ENCODE assay signal across 11 mouse cellular contexts in genomic region chr8:61873994-61874393, GRCm38 (mm10). TPM values are rescaled to one million over a fixed set of nuclear protein-coding genes. Genes with fewer than 3 reads are reported as not detected.
A peak's percentile ranks its signal among the peaks of the same experiment; 100 is the strongest.
DNase-seq lines count a peak whose midpoint lies in the region; ATAC-seq and TF ChIP-seq lines count a peak whose summit lies in the region.
"Had no signal": no experiment of that assay in that cellular context is flagged by ENCODE, and none has a peak within 500 bp of the region (broad histone marks: within the 10 kb centered on the region; RNA-seq: fewer than 3 reads in every experiment).

No protein-coding gene starts in this region.

- no peak for ATAC-seq in forebrain, postnatal 0 days
- ATAC-seq in forebrain, embryonic 16.5 days: no peak
- ATAC-seq in lung, embryonic 14.5 days (ENCODE audit: insufficient read depth): no peak
- ATAC-seq: inflammation-experienced regulatory T-cells, adult 6 months had no signal

- 42% methylated on average over 9 of the region's 9 CpGs for WGBS in forebrain, postnatal 0 days
- 44% methylated on average over 9 of the region's 9 CpGs for WGBS in forebrain, embryonic 16.5 days
- WGBS in lung, embryonic 14.5 days: 53% methylated on average over 9 of the region's 9 CpGs
- 65% methylated on average over 9 of the region's 9 CpGs for WGBS in lung, adult 2 months
- 60% methylated on average over 9 of the region's 9 CpGs for WGBS in large intestine, adult 2 months

- no peak for TF ChIP-seq POLR2A in lung, adult 2 months (IDR thresholded peaks at IDR 0.05; ENCODE audit: borderline replicate concordance, extremely low read depth, low read depth, low read length)

- no peak overlapping the region for H3K4me3 ChIP-seq in forebrain, postnatal 0 days (ENCODE audit: low read depth, low read length)
- H3K4me3 ChIP-seq in forebrain, embryonic 16.5 days (replicated peaks; ENCODE audit: low read length): no peak overlapping the region
- H3K4me3 ChIP-seq in lung, embryonic 14.5 days (ENCODE audit: low read depth, low read length): no peak overlapping the region
- no peak overlapping the region for H3K4me3 ChIP-seq in lung, adult 2 months (replicated peaks; ENCODE audit: extremely low read depth, low read depth, low read length)
- H3K4me3 ChIP-seq: embryonic facial prominence, embryonic 15.5 days had no signal

- H3K36me3 ChIP-seq in forebrain, postnatal 0 days (ENCODE audit: insufficient read depth): no peaks in the 10 kb centered on the region
- H3K36me3 ChIP-seq in forebrain, embryonic 16.5 days (ENCODE audit: control insufficient read depth, insufficient read depth): no peaks in the 10 kb centered on the region
- no peaks in the 10 kb centered on the region for H3K36me3 ChIP-seq in lung, embryonic 14.5 days (ENCODE audit: insufficient read depth)
- H3K36me3 ChIP-seq: embryonic facial prominence, embryonic 15.5 days had no signal

- 0 out of 2 replicates have a peak, but pooled peaks have one; percentile 4 for TF ChIP-seq CTCF in forebrain, postnatal 0 days (IDR thresholded peaks at IDR 0.05; ENCODE audit: low read depth)
- TF ChIP-seq CTCF in lung, embryonic 14.5 days (IDR thresholded peaks at IDR 0.05; ENCODE audit: low read depth): peak; percentile 29
- TF ChIP-seq CTCF in lung, adult 2 months (IDR thresholded peaks at IDR 0.05; ENCODE audit: insufficient read depth, low read length): no peak

- H3K9me3 ChIP-seq in forebrain, postnatal 0 days (ENCODE audit: low read length): no peaks in the 10 kb centered on the region
- H3K9me3 ChIP-seq in forebrain, embryonic 16.5 days (ENCODE audit: control insufficient read depth, low read length): no peaks in the 10 kb centered on the region
- H3K9me3 ChIP-seq in lung, embryonic 14.5 days (ENCODE audit: low read depth, low read length): no peaks in the 10 kb centered on the region
- H3K9me3 ChIP-seq: embryonic facial prominence, embryonic 15.5 days had no signal

- intact Hi-C loops in left cerebral cortex, postnatal 10 days (cut with DNase I): no loop called here

- no peaks in the 10 kb centered on the region for H3K27me3 ChIP-seq in forebrain, postnatal 0 days (ENCODE audit: insufficient read depth, low read length)
- H3K27me3 ChIP-seq in forebrain, embryonic 16.5 days (replicated peaks; ENCODE audit: control insufficient read depth, insufficient read depth, low read length): no peaks in the 10 kb centered on the region
- H3K27me3 ChIP-seq in lung, embryonic 14.5 days (ENCODE audit: insufficient read depth, low read length): no peaks in the 10 kb centered on the region
- H3K27me3 ChIP-seq: embryonic facial prominence, embryonic 15.5 days had no signal

- no peaks in the 10 kb centered on the region for H3K4me1 ChIP-seq in forebrain, postnatal 0 days (ENCODE audit: insufficient read depth)
- H3K4me1 ChIP-seq in forebrain, embryonic 16.5 days (replicated peaks; ENCODE audit: control insufficient read depth, insufficient read depth, low read length): no peaks in the 10 kb centered on the region
- H3K4me1 ChIP-seq in lung, embryonic 14.5 days (ENCODE audit: insufficient read depth): no peaks in the 10 kb centered on the region
- no peaks in the 10 kb centered on the region for H3K4me1 ChIP-seq in lung, adult 2 months (ENCODE audit: control insufficient read depth, insufficient read depth, low read length)

- no peak for DNase-seq in forebrain, postnatal 0 days
- DNase-seq in lung, embryonic 14.5 days: peak; percentile 33
- DNase-seq in lung, adult 2 months: no peak
- peak; percentile 78 for DNase-seq in ES-CJ7 (ENCODE audit: low read depth, low spot score)
- peak; percentile 33 for DNase-seq in large intestine, adult 2 months (ENCODE audit: low read depth, low spot score)
- no peak for DNase-seq in cerebellum, adult 11-12 months
- no peak for DNase-seq in left cerebral cortex, postnatal 10 days (ENCODE audit: extremely low spot score in 1 of 2, low spot score in 2 of 2)
- DNase-seq: gastrocnemius, postnatal 10 days had no signal

- H3K4me2 ChIP-seq in forebrain, postnatal 0 days (ENCODE audit: low read depth): no peak overlapping the region
- no peak overlapping the region for H3K4me2 ChIP-seq in forebrain, embryonic 16.5 days (ENCODE audit: low read length)
- no peak overlapping the region for H3K4me2 ChIP-seq in lung, embryonic 14.5 days
- H3K4me2 ChIP-seq: embryonic facial prominence, embryonic 15.5 days had no signal

- H3K27ac ChIP-seq in forebrain, postnatal 0 days (ENCODE audit: low read depth, low read length): no peak overlapping the region
- no peak overlapping the region for H3K27ac ChIP-seq in forebrain, embryonic 16.5 days (ENCODE audit: low read length)
- no peak overlapping the region for H3K27ac ChIP-seq in lung, embryonic 14.5 days (ENCODE audit: low read depth)
- H3K27ac ChIP-seq: embryonic facial prominence, embryonic 15.5 days had no signal

- no peak overlapping the region for H3K9ac ChIP-seq in forebrain, postnatal 0 days
- no peak overlapping the region for H3K9ac ChIP-seq in forebrain, embryonic 16.5 days (replicated peaks; ENCODE audit: low read depth, low read length)
- H3K9ac ChIP-seq in lung, embryonic 14.5 days: no peak overlapping the region
- H3K9ac ChIP-seq: embryonic facial prominence, embryonic 15.5 days had no signal

RNA-seq across cellular contexts. Expression of gene Palld, which starts 28.5 kb away (rescaled TPM):
- total RNA-seq in forebrain, postnatal 0 days (2014; rRNA removed): 4.1 and 11.0 TPM in 2 replicates
- polyA plus RNA-seq in forebrain, postnatal 0 days (2015; fragmentation: Nextera tagmentation; extraction: Ambion mirVana): 6.6 and 10.7 TPM in 2 replicates
- polyA plus RNA-seq in forebrain, embryonic 16.5 days (2015; fragmentation: Nextera tagmentation; extraction: Ambion mirVana): 16.5 and 16.8 TPM in 2 replicates
- 79.4 and 85.0 TPM in 2 replicates for polyA plus RNA-seq in lung, embryonic 14.5 days (2014; fragmentation: Nextera tagmentation; extraction: Ambion mirVana)
- polyA plus RNA-seq in lung, adult 2 months (2012; rRNA removed): 34.2 and 37.1 TPM in 2 replicates
- 26.5 and 32.8 TPM in 2 replicates for polyA plus RNA-seq in large intestine, adult 2 months (2012; rRNA removed)
- 1 to 10 TPM; 5.2 to 6.8 TPM for total RNA-seq in left cerebral cortex, postnatal 10 days (2021)

RNA-seq across cellular contexts. Expression of gene Ddx60, which starts 53.9 kb away (rescaled TPM):
- 0.48 and 0.62 TPM in 2 replicates for total RNA-seq in forebrain, postnatal 0 days (2014; rRNA removed)
- 0.47 and 0.93 TPM in 2 replicates for polyA plus RNA-seq in forebrain, postnatal 0 days (2015; fragmentation: Nextera tagmentation; extraction: Ambion mirVana)
- 0.11 and 0.33 TPM in 2 replicates for polyA plus RNA-seq in forebrain, embryonic 16.5 days (2015; fragmentation: Nextera tagmentation; extraction: Ambion mirVana)
- 0.63 and 0.84 TPM in 2 replicates for polyA plus RNA-seq in lung, embryonic 14.5 days (2014; fragmentation: Nextera tagmentation; extraction: Ambion mirVana)
- 1.0 and 1.1 TPM in 2 replicates for polyA plus RNA-seq in lung, adult 2 months (2012; rRNA removed)
- polyA plus RNA-seq in large intestine, adult 2 months (2012; rRNA removed): 0.99 and 4.5 TPM in 2 replicates
- under 1 TPM; 0.09 to 0.34 TPM for total RNA-seq in left cerebral cortex, postnatal 10 days (2021)

Comparison
In these comparisons a context has a peak if more than half of its experiments do, and no peak if none do; other contexts are left out.
1. DNase-seq: peak in lung, embryonic 14.5 days (single experiment), ES-CJ7 (single experiment) and large intestine, adult 2 months (single experiment); none in forebrain, postnatal 0 days (single experiment), lung, adult 2 months (single experiment), cerebellum, adult 11-12 months (single experiment) and left cerebral cortex, postnatal 10 days (0 of 2).